Comparison of ENCODE assay signal across 30 mouse cellular contexts in the genomic region with DNA sequence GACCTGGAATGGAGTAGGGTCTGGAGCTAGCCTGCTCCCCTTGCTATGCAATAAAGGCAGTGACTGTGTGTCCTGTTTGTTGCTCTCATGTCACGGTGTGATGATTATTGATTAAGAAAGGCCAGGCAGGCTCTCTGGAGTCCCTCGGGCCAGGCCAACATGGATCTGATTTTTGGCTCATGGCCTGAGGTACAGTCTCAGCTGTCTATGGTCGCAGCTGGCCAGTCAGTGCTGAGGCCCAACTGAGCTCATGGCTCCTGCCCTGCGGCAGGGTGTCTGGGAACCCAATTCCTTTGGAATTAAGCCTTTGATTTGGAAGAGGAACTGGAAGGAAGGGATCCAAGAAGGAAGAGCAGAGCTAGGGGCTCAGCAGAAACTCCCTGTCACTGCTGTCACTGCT. TPM values are rescaled to one million over a fixed set of nuclear protein-coding genes. Genes with fewer than 3 reads are reported as not detected.
DNase-seq lines count a peak whose midpoint lies in the region; ATAC-seq and TF ChIP-seq lines count a peak whose summit lies in the region.
"Had no signal": no experiment of that assay in that cellular context is flagged by ENCODE, and none has a peak within 500 bp of the region (broad histone marks: within the 10 kb centered on the region; RNA-seq: fewer than 3 reads in every experiment).

No protein-coding gene starts in this region.

- DNase-seq in cerebellum, postnatal 10 days, result peak; percentile 39 to 53
- no peak for DNase-seq in cerebellum, adult 11 months
- DNase-seq in heart, adult 8-10 months (ENCODE audit: low spot score), result peak; percentile 31
- peak; percentile 15 for DNase-seq in lung, postnatal 10 days
- DNase-seq in lung, postnatal 0 days (ENCODE audit: low spot score), result no peak
- peak; percentile 8 for DNase-seq in retina, embryonic 14.5 days (ENCODE audit: low spot score)
- no peak for DNase-seq in layer of hippocampus, adult 9-10 months (ENCODE audit: low spot score)
- DNase-seq: adrenal gland, postnatal 10 days; cerebellum, adult 2 months; cerebellum, postnatal 36 days; embryo, embryonic 11 days; heart, postnatal 14 days; kidney, postnatal 4 days; layer of hippocampus, adult 9-11 months; lung, embryonic 14.5 days; thymus, adult 2 months; thymus, postnatal 4 days had no signal

- no peak overlapping the region for H3K9ac ChIP-seq in heart, embryonic 11.5 days (ENCODE audit: low read depth, low read length)
- no peak overlapping the region for H3K9ac ChIP-seq in lung, postnatal 0 days (replicated peaks; ENCODE audit: low read depth)
- H3K9ac ChIP-seq: embryonic facial prominence, embryonic 13.5 days; forebrain, embryonic 12.5 days; kidney, embryonic 15.5 days; limb, embryonic 15.5 days; liver, embryonic 14.5 days; lung, embryonic 14.5 days; midbrain, embryonic 12.5 days had no signal

- H3K4me1 ChIP-seq in heart, embryonic 11.5 days (ENCODE audit: control insufficient read depth, insufficient read depth, low read length), result peaks cover 10% of the 10 kb centered on the region
- H3K4me1 ChIP-seq in lung, postnatal 0 days (ENCODE audit: insufficient read depth, low read depth, low read length), result no peaks in the 10 kb centered on the region; the same call in 1 of the 2 replicates
- H3K4me1 ChIP-seq: midbrain, embryonic 12.5 days had no signal

- no peak for TF ChIP-seq EP300 in lung, postnatal 0 days (IDR thresholded peaks at IDR 0.05)

- H3K4me3 ChIP-seq in heart, embryonic 11.5 days (ENCODE audit: low read depth, low read length), result no peak overlapping the region
- H3K4me3 ChIP-seq in lung, postnatal 0 days (ENCODE audit: low read depth, low read length), result no peak overlapping the region
- H3K4me3 ChIP-seq: embryonic facial prominence, embryonic 13.5 days; erythroblast, embryonic 14.5 days; forebrain, embryonic 12.5 days; heart, embryonic 10.5 days; kidney, embryonic 15.5 days; left cerebral cortex, adult 2 months; limb, embryonic 15.5 days; midbrain, embryonic 12.5 days had no signal

- H3K4me2 ChIP-seq in heart, embryonic 11.5 days, result no peak overlapping the region
- H3K4me2 ChIP-seq in lung, postnatal 0 days (replicated peaks; ENCODE audit: low read depth, low read length), result no peak overlapping the region
- H3K4me2 ChIP-seq: embryonic facial prominence, embryonic 13.5 days; forebrain, embryonic 12.5 days; kidney, embryonic 15.5 days; limb, embryonic 15.5 days; lung, embryonic 14.5 days; midbrain, embryonic 12.5 days had no signal

- TF ChIP-seq CTCF in lung, postnatal 0 days (IDR thresholded peaks at IDR 0.05), result no peak

- H3K27ac ChIP-seq in heart, embryonic 11.5 days (ENCODE audit: low read depth, low read length), result no peak overlapping the region
- H3K27ac ChIP-seq in lung, postnatal 0 days (ENCODE audit: low read length), result no peak overlapping the region
- H3K27ac ChIP-seq: embryonic facial prominence, embryonic 13.5 days; forebrain, embryonic 12.5 days; heart, embryonic 10.5 days; kidney, embryonic 15.5 days; left cerebral cortex, adult 2 months; limb, embryonic 15.5 days; liver, embryonic 14.5 days; midbrain, embryonic 12.5 days; stomach, postnatal 0 days had no signal

- ATAC-seq in heart, embryonic 11.5 days (replicated peaks; ENCODE audit: insufficient number of reproducible peaks, low FRiP score, low TSS enrichment), result no peak
- ATAC-seq in lung, postnatal 0 days, result no peak
- ATAC-seq: intestine, postnatal 0 days had no signal

- no peaks in the 10 kb centered on the region for H3K9me3 ChIP-seq in heart, embryonic 11.5 days (replicated peaks; ENCODE audit: control insufficient read depth, low read length)
- no peaks in the 10 kb centered on the region for H3K9me3 ChIP-seq in lung, postnatal 0 days (ENCODE audit: low read length)
- H3K9me3 ChIP-seq: embryonic facial prominence, embryonic 13.5 days; forebrain, embryonic 12.5 days; heart, embryonic 10.5 days; kidney, embryonic 15.5 days; limb, embryonic 15.5 days; midbrain, embryonic 12.5 days had no signal

- 70% methylated on average over 4 of the region's 4 CpGs for WGBS in heart, embryonic 11.5 days (ENCODE audit: insufficient replicate concordance)
- 65% methylated on average over 4 of the region's 4 CpGs for WGBS in lung, postnatal 0 days

- H3K27me3 ChIP-seq in heart, embryonic 11.5 days (ENCODE audit: control insufficient read depth, insufficient read depth, low read length), result no peaks in the 10 kb centered on the region
- no peaks in the 10 kb centered on the region for H3K27me3 ChIP-seq in lung, postnatal 0 days (replicated peaks; ENCODE audit: insufficient read depth, low read length)
- H3K27me3 ChIP-seq: embryonic facial prominence, embryonic 13.5 days; forebrain, embryonic 12.5 days; kidney, embryonic 15.5 days; limb, embryonic 15.5 days; midbrain, embryonic 12.5 days had no signal

- 0 out of 2 replicates have a peak, but pooled peaks cover 2% of the 10 kb centered on the region for H3K36me3 ChIP-seq in heart, embryonic 11.5 days (ENCODE audit: control insufficient read depth, insufficient read depth, low read length)
- no peaks in the 10 kb centered on the region for H3K36me3 ChIP-seq in lung, postnatal 0 days (ENCODE audit: insufficient read depth, low read length)
- H3K36me3 ChIP-seq: embryonic facial prominence, embryonic 13.5 days; forebrain, embryonic 12.5 days; kidney, embryonic 15.5 days; limb, embryonic 15.5 days; midbrain, embryonic 12.5 days had no signal

RNA-seq across cellular contexts. Expression of a gene that starts 9.1 kb away (rescaled TPM):
- under 1 TPM in 3 of 4 experiments, not detected in 1; 0.09 to 0.31 (median 0.16) TPM for total RNA-seq in heart, adult 8-10 months (2022)
- polyA plus RNA-seq in heart, embryonic 11.5 days (2014; fragmentation: Nextera tagmentation; extraction: Ambion mirVana), result 0.07 and 0.14 TPM in 2 replicates
- polyA plus RNA-seq in lung, postnatal 0 days (2015; fragmentation: Nextera tagmentation; extraction: Ambion mirVana), result 0.05 and 0.06 TPM in 2 replicates
- polyA plus RNA-seq: embryonic facial prominence, embryonic 13.5 days; erythroblast, embryonic 14.5 days; forebrain, embryonic 12.5 days; lung, embryonic 14.5 days; midbrain, embryonic 12.5 days; neural tube, embryonic 14.5 days; stomach, postnatal 0 days had no signal

RNA-seq across cellular contexts. Expression of a gene that starts 48.1 kb away (rescaled TPM):
- total RNA-seq in heart, adult 8-10 months (2022), result 100 to 1,000 TPM; 138 to 167 (median 145) TPM
- 22.8 and 24.2 TPM in 2 replicates for polyA plus RNA-seq in heart, embryonic 11.5 days (2014; fragmentation: Nextera tagmentation; extraction: Ambion mirVana)
- 0.70 and 0.80 TPM in 2 replicates for polyA plus RNA-seq in lung, postnatal 0 days (2015; fragmentation: Nextera tagmentation; extraction: Ambion mirVana)

Comparison
In these comparisons a context has a peak if more than half of its experiments do, and no peak if none do; other contexts are left out.
1. DNase-seq: peak in cerebellum, postnatal 10 days (2 of 2), heart, adult 8-10 months (single experiment), lung, postnatal 10 days (single experiment) and retina, embryonic 14.5 days (single experiment); none in cerebellum, adult 11 months (single experiment), lung, postnatal 0 days (single experiment) and layer of hippocampus, adult 9-10 months (single experiment).
2. RNA of a gene that starts 48.1 kb away (polyA plus RNA-seq): 22.8 to 24.2 TPM in heart, embryonic 11.5 days; 0.70 to 0.80 TPM in lung, postnatal 0 days; every median in the first group is over 10 times any median in the second.